In the genomic region with DNA sequence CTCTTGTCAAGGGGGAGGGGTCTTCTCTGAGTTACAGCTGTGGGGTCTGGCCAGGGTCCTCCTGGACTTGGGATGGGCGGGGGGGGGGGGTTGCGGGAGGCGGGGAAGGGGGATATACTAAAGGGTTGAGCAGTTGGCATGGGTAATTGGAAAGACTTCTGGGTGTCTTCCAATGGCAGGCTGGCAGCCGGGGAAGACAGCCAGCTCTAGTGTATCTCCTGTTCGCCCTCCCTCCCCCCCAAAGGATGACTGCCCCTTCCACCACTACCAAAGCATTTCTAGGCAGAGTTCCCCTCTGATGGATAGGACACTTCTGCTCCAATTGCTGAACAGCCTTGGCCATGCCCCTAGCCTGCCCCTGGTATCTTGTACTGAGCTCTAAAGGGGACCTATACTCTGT, we compare ENCODE assay signal across 8 mouse cellular contexts. TPM values are rescaled to one million over a fixed set of nuclear protein-coding genes. Genes with fewer than 3 reads are reported as not detected.
DNase-seq lines count a peak whose midpoint lies in the region; ATAC-seq and TF ChIP-seq lines count a peak whose summit lies in the region.

No protein-coding gene starts in this region.

- H3K79me2 ChIP-seq in MEL (ENCODE audit: control insufficient read depth, insufficient read depth, low read length, poor library complexity) (peaks cover 10% of the 10 kb centered on the region), macrophage (ENCODE audit: inconsistent target) (peaks cover 64% of the 10 kb centered on the region)

- H3K36me3 ChIP-seq in MEL (ENCODE audit: control insufficient read depth in 1 of 2, insufficient read depth in 2 of 2, low read length in 2 of 2) (peaks cover 0 to 31% of the 10 kb centered on the region in 2 experiments; a peak in 2 of 4 replicates), macrophage (ENCODE audit: inconsistent target) (peaks cover 9% of the 10 kb centered on the region; the same call in 1 of the 2 replicates)
- peaks cover 16% of the 10 kb centered on the region for H3K36me3 ChIP-seq in embryonic facial prominence, embryonic 12.5 days

- H3K4me3 ChIP-seq in MEL (ENCODE audit: control insufficient read depth in 1 of 2, insufficient read depth in 1 of 2, low read depth in 2 of 2, low read length in 2 of 2) (peak overlapping the region in 1 of 2 experiments; percentile 90; a peak in 1 of 4 replicates), macrophage (ENCODE audit: inconsistent target) (peak overlapping the region; percentile 94)
- H3K4me3 ChIP-seq in embryonic facial prominence, embryonic 12.5 days = peak overlapping the region; percentile 95

- no peak for ATAC-seq in embryonic facial prominence, embryonic 12.5 days (ENCODE audit: insufficient number of reproducible peaks, insufficient read depth, low FRiP score, low TSS enrichment)

- H3K9ac ChIP-seq in MEL (ENCODE audit: control insufficient read depth, low read depth, low read length, poor library complexity, severe bottlenecking) = peak overlapping the region; percentile 77
- peak overlapping the region; percentile 98 for H3K9ac ChIP-seq in embryonic facial prominence, embryonic 12.5 days

- peaks cover 11 to 32% of the 10 kb centered on the region in 2 experiments for H3K4me1 ChIP-seq in MEL (ENCODE audit: control insufficient read depth in 1 of 2, insufficient read depth in 2 of 2, low read length in 2 of 2)
- H3K4me1 ChIP-seq in embryonic facial prominence, embryonic 12.5 days = peaks cover 54% of the 10 kb centered on the region

- no peaks in the 10 kb centered on the region for H3K9me3 ChIP-seq in MEL (replicated peaks; ENCODE audit: insufficient read depth, low read length)
- H3K9me3 ChIP-seq in embryonic facial prominence, embryonic 12.5 days = no peaks in the 10 kb centered on the region

- 28% methylated on average over 4 of the region's 5 CpGs for WGBS in embryonic facial prominence, embryonic 12.5 days
- WGBS in macrophage (ENCODE audit: missing documents) = 85% methylated on average over 2 of the region's 5 CpGs

- intact Hi-C loops in heart, postnatal 14 days (cut with DNase I) = no loop called here

- no peaks in the 10 kb centered on the region for H3K27me3 ChIP-seq in MEL (ENCODE audit: control insufficient read depth in 1 of 2, insufficient read depth in 2 of 2, low read length in 2 of 2)
- H3K27me3 ChIP-seq in embryonic facial prominence, embryonic 12.5 days = no peaks in the 10 kb centered on the region

- TF ChIP-seq RAD21 in MEL (IDR thresholded peaks at IDR 0.05; ENCODE audit: low read depth, low read length) = no peak

- DNase-seq in MEL (ENCODE audit: low read depth, low spot score) = no peak
- peak; percentile 33 to 43 for DNase-seq in heart, postnatal 14 days
- no peak for DNase-seq in urinary bladder, adult 18-20 months (ENCODE audit: low spot score in 2 of 2)
- DNase-seq in right cerebral cortex, adult 2 months (ENCODE audit: low spot score in 2 of 2) = no peak
- DNase-seq in lung, postnatal 4 days = no peak
- DNase-seq in layer of hippocampus, adult 18-20 months (ENCODE audit: low spot score in 2 of 2) = no peak

- no peak for TF ChIP-seq CTCF in MEL (IDR thresholded peaks at IDR 0.05 in 2 of 3, conservative IDR thresholded peaks at IDR 0.05 in 1 of 3; ENCODE audit: control insufficient read depth in 1 of 3, insufficient read depth in 1 of 3, low read depth in 2 of 3, low read length in 3 of 3, poor library complexity in 1 of 3, severe bottlenecking in 1 of 3)

- no peak for TF ChIP-seq POLR2A in MEL (IDR thresholded peaks at IDR 0.05; ENCODE audit: control insufficient read depth in 1 of 2, insufficient read depth in 1 of 2, low read depth in 1 of 2, low read length in 2 of 2, poor library complexity in 1 of 2)

- no peak for TF ChIP-seq EP300 in MEL (IDR thresholded peaks at IDR 0.05; ENCODE audit: low read depth in 1 of 2, low read length in 2 of 2)

- peak overlapping the region; percentile 80 for H3K4me2 ChIP-seq in embryonic facial prominence, embryonic 12.5 days (replicated peaks)

- no peak overlapping the region for H3K27ac ChIP-seq in MEL (ENCODE audit: control insufficient read depth, low read depth, low read length)
- peak overlapping the region; percentile 97 for H3K27ac ChIP-seq in embryonic facial prominence, embryonic 12.5 days
- H3K27ac ChIP-seq in macrophage = peak overlapping the region; percentile 99

TF ChIP-seq in MEL, 35 proteins besides CTCF, POLR2A, EP300 and RAD21 (continues in another document):
- TF ChIP-seq CHD1 (IDR thresholded peaks at IDR 0.05; ENCODE audit: low read depth, low read length) = no peak
- TF ChIP-seq MYC (IDR thresholded peaks at IDR 0.05; ENCODE audit: low read depth, low read length) = no peak
- TF ChIP-seq ELF1 (IDR thresholded peaks at IDR 0.05; ENCODE audit: low read depth, low read length) = no peak
- no peak for TF ChIP-seq TBP (IDR thresholded peaks at IDR 0.05; ENCODE audit: low read depth, low read length)
- no peak for TF ChIP-seq JUND (IDR thresholded peaks at IDR 0.05; ENCODE audit: low read depth, low read length)
- no peak for TF ChIP-seq MEF2A (IDR thresholded peaks at IDR 0.05; ENCODE audit: extremely low read depth, insufficient replicate concordance, low read depth, low read length, poor library complexity, severe bottlenecking)
- TF ChIP-seq ETS1 (IDR thresholded peaks at IDR 0.05; ENCODE audit: low read depth, low read length) = no peak

RNA-seq across cellular contexts. Expression of gene Fhl3, which starts 1.4 kb away (rescaled TPM):
- total RNA-seq in MEL (2012; rRNA removed) = 5.6 TPM in 2 replicates
- 10 to 100 TPM in 1 of 2 experiments, not detected in 1; 13.8 TPM for polyA plus RNA-seq in MEL (2012; ENCODE audit: insufficient read depth in 1 of 2, insufficient read length in 2 of 2, low read depth in 1 of 2, low replicate concordance in 2 of 2, missing spikeins in 1 of 2)
- 12.5 and 14.3 TPM in 2 replicates for polyA plus RNA-seq in embryonic facial prominence, embryonic 12.5 days (2016; fragmentation: Nextera tagmentation; extraction: Ambion mirVana)
- 10 to 100 TPM; 13.0 to 13.9 TPM for total RNA-seq in heart, postnatal 14 days (2021)
- total RNA-seq in macrophage (2018; cell fraction: chromatin; rRNA removed) = 100 to 1,000 TPM in 5 of 26 experiments, 10 to 100 TPM in 21; 19.4 to 246 (median 86.4) TPM
- 100 to 1,000 TPM in 1 of 26 experiments, 10 to 100 TPM in 25; 25.7 to 105 (median 54.7) TPM for total RNA-seq in macrophage (2018; cell fraction: cytosol; rRNA removed)
- 100 to 1,000 TPM in 5 of 26 experiments, 10 to 100 TPM in 21; 31.8 to 142 (median 70.6) TPM for total RNA-seq in macrophage (2018; cell fraction: nucleus; rRNA removed)
- polyA plus RNA-seq in macrophage (2018) = 24.2 to 70.3 TPM (median 28.8 TPM) in 3 replicates
- 1 to 10 TPM; 1.2 to 1.4 TPM for total RNA-seq in layer of hippocampus, adult 18-20 months (2021)

RNA-seq across cellular contexts. Expression of gene Utp11, which starts 8.5 kb away (rescaled TPM):
- total RNA-seq in MEL (2012; rRNA removed) = 65.3 and 68.3 TPM in 2 replicates
- polyA plus RNA-seq in MEL (2012; ENCODE audit: insufficient read depth in 1 of 2, insufficient read length in 2 of 2, low read depth in 1 of 2, low replicate concordance in 2 of 2, missing spikeins in 1 of 2) (10 to 100 TPM in 1 of 2 experiments, not detected in 1; 86.9 TPM), macrophage (2018) (32.1 to 58.7 TPM (median 57.7 TPM) in 3 replicates)
- 81.1 and 86.4 TPM in 2 replicates for polyA plus RNA-seq in embryonic facial prominence, embryonic 12.5 days (2016; fragmentation: Nextera tagmentation; extraction: Ambion mirVana)
- total RNA-seq in heart, postnatal 14 days (2021) = 10 to 100 TPM; 11.6 to 12.0 TPM
- 100 to 1,000 TPM in 1 of 26 experiments, 10 to 100 TPM in 25; 12.1 to 101 (median 51.8) TPM for total RNA-seq in macrophage (2018; cell fraction: chromatin; rRNA removed)
- total RNA-seq in macrophage (2018; cell fraction: cytosol; rRNA removed) = 10 to 100 TPM; 24.9 to 44.6 (median 33.0) TPM
- 10 to 100 TPM; 11.1 to 53.3 (median 29.8) TPM for total RNA-seq in macrophage (2018; cell fraction: nucleus; rRNA removed)
- total RNA-seq in layer of hippocampus, adult 18-20 months (2021) = 10 to 100 TPM; 16.8 to 18.1 TPM

RNA-seq across cellular contexts. Expression of gene Sf3a3, which starts 12.7 kb away (rescaled TPM):
- 136 and 144 TPM in 2 replicates for total RNA-seq in MEL (2012; rRNA removed)
- polyA plus RNA-seq in MEL (2012; ENCODE audit: insufficient read depth in 1 of 2, insufficient read length in 2 of 2, low read depth in 1 of 2, low replicate concordance in 2 of 2, missing spikeins in 1 of 2) = 100 to 1,000 TPM; 127 to 295 TPM
- polyA plus RNA-seq in embryonic facial prominence, embryonic 12.5 days (2016; fragmentation: Nextera tagmentation; extraction: Ambion mirVana) = 205 and 210 TPM in 2 replicates
- total RNA-seq in heart, postnatal 14 days (2021) = 10 to 100 TPM; 19.2 to 21.5 TPM
- total RNA-seq in macrophage (2018; cell fraction: chromatin; rRNA removed) = 10 to 100 TPM; 29.3 to 87.9 (median 60.7) TPM
- total RNA-seq in macrophage (2018; cell fraction: cytosol; rRNA removed) = 10 to 100 TPM; 30.9 to 47.9 (median 40.8) TPM
- 10 to 100 TPM; 20.8 to 65.4 (median 32.2) TPM for total RNA-seq in macrophage (2018; cell fraction: nucleus; rRNA removed)
- polyA plus RNA-seq in macrophage (2018) = 38.3 to 63.8 TPM (median 62.7 TPM) in 3 replicates
- 10 to 100 TPM; 35.0 TPM for total RNA-seq in layer of hippocampus, adult 18-20 months (2021)

RNA-seq across cellular contexts. Expression of gene Inpp5b, which starts 39.7 kb away (rescaled TPM):
- 27.7 and 28.6 TPM in 2 replicates for total RNA-seq in MEL (2012; rRNA removed)
- 10 to 100 TPM in 1 of 2 experiments, not detected in 1; 52.5 TPM for polyA plus RNA-seq in MEL (2012; ENCODE audit: insufficient read depth in 1 of 2, insufficient read length in 2 of 2, low read depth in 1 of 2, low replicate concordance in 2 of 2, missing spikeins in 1 of 2)
- 28.7 and 29.5 TPM in 2 replicates for polyA plus RNA-seq in embryonic facial prominence, embryonic 12.5 days (2016; fragmentation: Nextera tagmentation; extraction: Ambion mirVana)
- 10 to 100 TPM; 12.5 to 13.6 TPM for total RNA-seq in heart, postnatal 14 days (2021)
- 100 to 1,000 TPM in 8 of 26 experiments, 10 to 100 TPM in 18; 21.2 to 240 (median 86.4) TPM for total RNA-seq in macrophage (2018; cell fraction: chromatin; rRNA removed)
- 10 to 100 TPM; 14.1 to 43.3 (median 24.3) TPM for total RNA-seq in macrophage (2018; cell fraction: cytosol; rRNA removed)
- total RNA-seq in macrophage (2018; cell fraction: nucleus; rRNA removed) = 100 to 1,000 TPM in 3 of 26 experiments, 10 to 100 TPM in 23; 23.7 to 144 (median 56.6) TPM
- 20.2 to 23.6 TPM (median 22.9 TPM) in 3 replicates for polyA plus RNA-seq in macrophage (2018)
- 10 to 100 TPM; 42.9 to 47.1 TPM for total RNA-seq in layer of hippocampus, adult 18-20 months (2021)

RNA-seq across cellular contexts. Expression of gene Pou3f1, which starts 45.3 kb away (rescaled TPM):
- total RNA-seq in MEL (2012; rRNA removed) = not detected in 2 replicates
- polyA plus RNA-seq in MEL (2012; ENCODE audit: insufficient read depth in 1 of 2, insufficient read length in 2 of 2, low read depth in 1 of 2, low replicate concordance in 2 of 2, missing spikeins in 1 of 2) = not detected
- polyA plus RNA-seq in embryonic facial prominence, embryonic 12.5 days (2016; fragmentation: Nextera tagmentation; extraction: Ambion mirVana) = 2.9 and 3.6 TPM in 2 replicates
- under 1 TPM in 1 of 2 experiments, not detected in 1; 0.07 TPM for total RNA-seq in heart, postnatal 14 days (2021)
- 1 to 10 TPM in 11 of 26 experiments, under 1 TPM in 13, not detected in 2; 0.25 to 4.4 (median 0.90) TPM for total RNA-seq in macrophage (2018; cell fraction: chromatin; rRNA removed)
- 10 to 100 TPM in 2 of 26 experiments, 1 to 10 TPM in 20, under 1 TPM in 4; 0.86 to 14.3 (median 2.7) TPM for total RNA-seq in macrophage (2018; cell fraction: cytosol; rRNA removed)
- total RNA-seq in macrophage (2018; cell fraction: nucleus; rRNA removed) = 10 to 100 TPM in 9 of 26 experiments, 1 to 10 TPM in 11, under 1 TPM in 6; 0.48 to 20.4 (median 5.9) TPM
- 0.49 to 1.1 TPM (median 0.70 TPM) in 3 replicates for polyA plus RNA-seq in macrophage (2018)
- total RNA-seq in layer of hippocampus, adult 18-20 months (2021) = 10 to 100 TPM; 49.2 to 54.0 TPM

Comparison
In these comparisons a context has a peak if more than half of its experiments do, and no peak if none do; other contexts are left out.
1. DNase-seq: peak in heart, postnatal 14 days (2 of 2); none in MEL (single experiment), urinary bladder, adult 18-20 months (0 of 2), right cerebral cortex, adult 2 months (0 of 2), lung, postnatal 4 days (0 of 2) and layer of hippocampus, adult 18-20 months (0 of 2).